Mouse (Mus musculus) heart, embryonic 10.5 days (tissue): ENCODE data around the gene Strip2. TPM values are rescaled to one million over a fixed set of nuclear protein-coding genes. Genes with fewer than 3 reads are reported as not detected.

Source experiments
- DNase-seq: peaks from one replicate; pipeline ENCODE4 v3.0.0-alpha.2; 2017; ENCODE audit warnings: low spot score
- H3K27ac ChIP-seq: fragments of 300-500 bp; sonication (generic); 2 replicates; pipeline ENCODE4 v1.5.1; 2016; ENCODE audit warnings: mild to moderate bottlenecking
- H3K27me3 ChIP-seq: fragments of 300-500 bp; sonication (generic); 2 replicates; pipeline ENCODE4 v1.6.1; 2016; ENCODE audit warnings: mild to moderate bottlenecking; ENCODE audit not compliant: poor library complexity, insufficient read depth, severe bottlenecking
- H3K36me3 ChIP-seq: fragments of 300-500 bp; sonication (generic); 2 replicates; pipeline ENCODE4 v1.6.1; 2016; ENCODE audit warnings: mild to moderate bottlenecking, moderate library complexity
- H3K4me1 ChIP-seq: fragments of 300-500 bp; sonication (generic); 2 replicates; pipeline ENCODE4 v1.6.1; 2016; ENCODE audit warnings: mild to moderate bottlenecking
- H3K4me3 ChIP-seq: fragments of 300-500 bp; sonication (generic); 2 replicates; pipeline ENCODE4 v1.5.1; 2016; ENCODE audit warnings: mild to moderate bottlenecking, moderate library complexity
- H3K9me3 ChIP-seq: fragments of 300-500 bp; sonication (generic); 2 replicates; pipeline ENCODE4 v1.6.1; 2016; ENCODE audit warnings: mild to moderate bottlenecking, moderate library complexity
- WGBS: fragments of 180-500 bp; shearing (Covaris S2); methylation state at CpG from one replicate; pipeline ENCODE4 v1.1.7; 2016; 5-methylcytosine and 5-hydroxymethylcytosine counted together
- polyA plus RNA-seq: library from polyadenylated mRNA; unstranded; fragments of >200 nt; fragmentation: Nextera tagmentation; extraction: Ambion mirVana; gene quantifications from 2 replicates; pipeline ENCODE4 v1.2.1, GENCODE M21; 2016

The Strip2 gene
- polyA plus RNA-seq, 1 experiment from 2014 or later = 7.3 TPM

- Histone ChIP-seq H3K27ac (no peak overlapping the region), H3K4me1 (no peaks in the 10 kb centered on the region), H3K36me3 (peaks cover 69% of the 10 kb centered on the region), H3K27me3 (no peaks in the 10 kb centered on the region), H3K4me3 (no peak overlapping the region), H3K9me3 (no peaks in the 10 kb centered on the region)
- no peak for DNase-seq
- 86% methylated on average over 1 of the region's 1 CpGs for WGBS
Observed at GRCm38 (mm10) chr6:29935741-29936140, 18.9 kb downstream of the Strip2 start.

- WGBS = 63% methylated on average over 4 of the region's 4 CpGs
- Histone ChIP-seq H3K27ac (0 out of 2 replicates have a peak overlapping the region, but pooled peaks have one; percentile 2), H3K27me3 (no peaks in the 10 kb centered on the region), H3K36me3 (peaks cover 42% of the 10 kb centered on the region), H3K4me1 (no peaks in the 10 kb centered on the region), H3K9me3 (no peaks in the 10 kb centered on the region), H3K4me3 (no peak overlapping the region)
- no peak for DNase-seq
Observed at GRCm38 (mm10) chr6:29940428-29940827, 23.6 kb downstream of the Strip2 start.

GRCm38 (mm10) chr6:29941036-29941435, 24.2 kb downstream of the Strip2 start:
- Histone ChIP-seq H3K4me1 (no peaks in the 10 kb centered on the region), H3K36me3 (peaks cover 42% of the 10 kb centered on the region), H3K27me3 (no peaks in the 10 kb centered on the region), H3K9me3 (no peaks in the 10 kb centered on the region), H3K27ac (no peak overlapping the region), H3K4me3 (no peak overlapping the region)
- DNase-seq = no peak
- 69% methylated on average over 2 of the region's 2 CpGs for WGBS

GRCm38 (mm10) chr6:29944465-29944864, 27.7 kb downstream of the Strip2 start:
- peaks cover 15% of the 10 kb centered on the region; the same call in 1 of the 2 replicates for H3K36me3 ChIP-seq
- no peaks in the 10 kb centered on the region for H3K9me3 ChIP-seq
- no peak overlapping the region for H3K4me3 ChIP-seq
- DNase-seq = no peak
- H3K27me3 ChIP-seq = no peaks in the 10 kb centered on the region
- WGBS = 66% methylated on average over 1 of the region's 1 CpGs
- no peak overlapping the region for H3K27ac ChIP-seq
- no peaks in the 10 kb centered on the region for H3K4me1 ChIP-seq

GRCm38 (mm10) chr6:29946568-29946967, 29.8 kb downstream of the Strip2 start:
- Histone ChIP-seq H3K9me3 (no peaks in the 10 kb centered on the region), H3K4me3 (no peak overlapping the region), H3K27ac (no peak overlapping the region), H3K4me1 (no peaks in the 10 kb centered on the region), H3K36me3 (no peaks in the 10 kb centered on the region; the same call in 1 of the 2 replicates), H3K27me3 (no peaks in the 10 kb centered on the region)
- no peak for DNase-seq
- WGBS = 77% methylated on average over 2 of the region's 2 CpGs

- Histone ChIP-seq H3K36me3 (no peaks in the 10 kb centered on the region; the same call in 1 of the 2 replicates), H3K4me3 (no peak overlapping the region)
- DNase-seq = no peak
Observed at GRCm38 (mm10) chr6:29947823-29948222, 31.0 kb downstream of the Strip2 start.

GRCm38 (mm10) chr6:29956749-29957148, 39.9 kb downstream of the Strip2 start:
- Histone ChIP-seq H3K9me3 (no peaks in the 10 kb centered on the region), H3K27ac (no peak overlapping the region), H3K4me1 (no peaks in the 10 kb centered on the region), H3K4me3 (no peak overlapping the region), H3K36me3 (peaks cover 14% of the 10 kb centered on the region; the same call in 1 of the 2 replicates), H3K27me3 (no peaks in the 10 kb centered on the region)
- WGBS = 75% methylated on average over 4 of the region's 4 CpGs
- no peak for DNase-seq

More at GRCm38 (mm10) chr6:29947823-29948222, 31.0 kb downstream of the Strip2 start:
- no peaks in the 10 kb centered on the region for H3K9me3 ChIP-seq
- 66% methylated on average over 6 of the region's 6 CpGs for WGBS
- no peaks in the 10 kb centered on the region for H3K27me3 ChIP-seq
- no peaks in the 10 kb centered on the region for H3K4me1 ChIP-seq
- H3K27ac ChIP-seq = no peak overlapping the region

- Histone ChIP-seq H3K9me3 (no peaks in the 10 kb centered on the region), H3K27ac (no peak overlapping the region), H3K4me3 (no peak overlapping the region), H3K4me1 (no peaks in the 10 kb centered on the region), H3K27me3 (no peaks in the 10 kb centered on the region), H3K36me3 (peaks cover 14% of the 10 kb centered on the region; the same call in 1 of the 2 replicates)
- 80% methylated on average over 3 of the region's 3 CpGs for WGBS
- no peak for DNase-seq
Observed at GRCm38 (mm10) chr6:29958669-29959068, 41.9 kb downstream of the Strip2 start.

GRCm38 (mm10) chr6:29961081-29961480, 44.3 kb downstream of the Strip2 start:
- Histone ChIP-seq H3K9me3 (no peaks in the 10 kb centered on the region), H3K27ac (no peak overlapping the region), H3K36me3 (peaks cover 14% of the 10 kb centered on the region; the same call in 1 of the 2 replicates), H3K4me3 (no peak overlapping the region), H3K4me1 (no peaks in the 10 kb centered on the region), H3K27me3 (no peaks in the 10 kb centered on the region)
- DNase-seq = no peak
- 80% methylated on average over 6 of the region's 6 CpGs for whole genome bisulfite sequencing

- Histone ChIP-seq H3K27ac (no peak overlapping the region), H3K4me1 (no peaks in the 10 kb centered on the region), H3K27me3 (no peaks in the 10 kb centered on the region), H3K36me3 (no peaks in the 10 kb centered on the region), H3K9me3 (no peaks in the 10 kb centered on the region), H3K4me3 (no peak overlapping the region)
- DNase-seq = no peak
- WGBS = 62% methylated on average over 7 of the region's 7 CpGs
Observed at GRCm38 (mm10) chr6:29967917-29968316, 51.1 kb downstream of the Strip2 start.

- no peaks in the 10 kb centered on the region for H3K27me3 ChIP-seq
- no peaks in the 10 kb centered on the region for H3K9me3 ChIP-seq
- H3K36me3 ChIP-seq = no peaks in the 10 kb centered on the region
- no peaks in the 10 kb centered on the region for H3K4me1 ChIP-seq
- 72% methylated on average over 5 of the region's 5 CpGs for WGBS
- no peak overlapping the region for H3K27ac ChIP-seq
- DNase-seq = no peak
- H3K4me3 ChIP-seq = no peak overlapping the region
Observed at GRCm38 (mm10) chr6:29973341-29973740, 56.5 kb downstream of the Strip2 start.

GRCm38 (mm10) chr6:29974836-29975235, 58.0 kb downstream of the Strip2 start:
- Histone ChIP-seq H3K4me1 (no peaks in the 10 kb centered on the region), H3K27me3 (no peaks in the 10 kb centered on the region), H3K4me3 (no peak overlapping the region), H3K27ac (no peak overlapping the region), H3K9me3 (no peaks in the 10 kb centered on the region), H3K36me3 (no peaks in the 10 kb centered on the region)
- no peak for DNase-seq
- WGBS = 61% methylated on average over 8 of the region's 8 CpGs

GRCm38 (mm10) chr6:29980461-29980860, 63.6 kb downstream of the Strip2 start:
- no peak for DNase-seq
- Histone ChIP-seq H3K36me3 (no peaks in the 10 kb centered on the region), H3K27ac (no peak overlapping the region), H3K9me3 (no peaks in the 10 kb centered on the region), H3K4me3 (no peak overlapping the region), H3K4me1 (no peaks in the 10 kb centered on the region), H3K27me3 (no peaks in the 10 kb centered on the region)
- 82% methylated on average over 6 of the region's 6 CpGs for WGBS

GRCm38 (mm10) chr6:29981797-29982196, 65.0 kb downstream of the Strip2 start:
- Histone ChIP-seq H3K27ac (no peak overlapping the region), H3K9me3 (no peaks in the 10 kb centered on the region), H3K27me3 (peaks cover 11% of the 10 kb centered on the region; the same call in 1 of the 2 replicates), H3K4me1 (no peaks in the 10 kb centered on the region), H3K4me3 (no peak overlapping the region), H3K36me3 (no peaks in the 10 kb centered on the region)
- no peak for DNase-seq
